14 mouse cellular contexts compared by ENCODE assay signal in genomic region chr1:34174517-34174916, GRCm38 (mm10).
"Had no signal": no experiment of that assay in that cellular context is flagged by ENCODE, and none has a peak within 500 bp of the region (broad histone marks: within the 10 kb centered on the region; RNA-seq: fewer than 3 reads in every experiment).

No protein-coding gene starts in this region.

- H3K4me2 ChIP-seq: lung, embryonic 14.5 days; midbrain, embryonic 11.5 days; midbrain, embryonic 13.5 days; midbrain, embryonic 15.5 days; neural tube, embryonic 12.5 days; stomach, embryonic 15.5 days had no signal

- ATAC-seq: midbrain, embryonic 13.5 days; midbrain, embryonic 15.5 days had no signal

- H3K27ac ChIP-seq: macrophage; midbrain, embryonic 13.5 days; midbrain, embryonic 15.5 days; neural tube, embryonic 12.5 days; stomach, embryonic 15.5 days; stomach, postnatal 0 days had no signal

- H3K9ac ChIP-seq: lung, embryonic 14.5 days; midbrain, embryonic 13.5 days; midbrain, embryonic 15.5 days; neural tube, embryonic 12.5 days; stomach, embryonic 15.5 days had no signal

- H3K9me3 ChIP-seq: midbrain, embryonic 13.5 days; midbrain, embryonic 15.5 days; neural tube, embryonic 12.5 days; stomach, embryonic 15.5 days had no signal

- H3K4me1 ChIP-seq: megakaryocyte, embryonic 14.5 days; midbrain, embryonic 13.5 days; midbrain, embryonic 15.5 days; neural tube, embryonic 12.5 days; stomach, embryonic 15.5 days had no signal

- H3K27me3 ChIP-seq: megakaryocyte, embryonic 14.5 days; midbrain, embryonic 13.5 days; midbrain, embryonic 15.5 days; neural tube, embryonic 12.5 days; stomach, embryonic 15.5 days had no signal

- H3K4me3 ChIP-seq: megakaryocyte, embryonic 14.5 days; midbrain, embryonic 13.5 days; midbrain, embryonic 15.5 days; neural tube, embryonic 12.5 days; stomach, embryonic 15.5 days had no signal

- DNase-seq: lung, postnatal 10 days; right cerebral cortex, postnatal 14 days; thymus, adult 2 months; thymus, postnatal 25 days; thymus, postnatal 4 days had no signal
